Mouse (Mus musculus): Measurements from ENCODE around the gene Iqsec1. TPM values are rescaled to one million over a fixed set of nuclear protein-coding genes. Genes with fewer than 3 reads are reported as not detected.

Gene Iqsec1
- polyA plus RNA-seq, 1 experiment from 2014 or later, result 15.1 TPM

GRCm38 (mm10) chr6:90925472-90925871, 63.0 kb downstream of the Iqsec1 start:
- 51% methylated on average over 3 of the region's 3 CpGs for WGBS
- Histone ChIP-seq H3K4me2 (ENCODE audit: low read length) (no peak overlapping the region), H3K36me3 (ENCODE audit: control insufficient read depth, insufficient read depth) (no peaks in the 10 kb centered on the region), H3K9me3 (ENCODE audit: control insufficient read depth, low read length) (no peaks in the 10 kb centered on the region), H3K27ac (ENCODE audit: low read length) (no peak overlapping the region), H3K4me1 (replicated peaks; ENCODE audit: control insufficient read depth, insufficient read depth, low read length) (peaks cover 4% of the 10 kb centered on the region; the same call in 1 of the 2 replicates), H3K9ac (replicated peaks; ENCODE audit: low read depth, low read length) (no peak overlapping the region), H3K4me3 (replicated peaks; ENCODE audit: low read length) (no peak overlapping the region), H3K27me3 (replicated peaks; ENCODE audit: control insufficient read depth, insufficient read depth, low read length) (no peaks in the 10 kb centered on the region)
- ATAC-seq, result no peak

- peaks cover 9% of the 10 kb centered on the region for H3K4me1 ChIP-seq (replicated peaks; ENCODE audit: control insufficient read depth, insufficient read depth, low read length)
- H3K27ac ChIP-seq (ENCODE audit: low read length), result no peak overlapping the region
- H3K4me2 ChIP-seq (ENCODE audit: low read length), result no peak overlapping the region
- H3K4me3 ChIP-seq (replicated peaks; ENCODE audit: low read length), result no peak overlapping the region
- H3K9me3 ChIP-seq (ENCODE audit: control insufficient read depth, low read length), result no peaks in the 10 kb centered on the region
- no peak overlapping the region for H3K9ac ChIP-seq (replicated peaks; ENCODE audit: low read depth, low read length)
- 93% methylated on average over 3 of the region's 3 CpGs for WGBS
- no peaks in the 10 kb centered on the region for H3K36me3 ChIP-seq (ENCODE audit: control insufficient read depth, insufficient read depth)
- H3K27me3 ChIP-seq (replicated peaks; ENCODE audit: control insufficient read depth, insufficient read depth, low read length), result no peaks in the 10 kb centered on the region
- ATAC-seq, result no peak
Measured at GRCm38 (mm10) chr6:90924796-90925195, 63.7 kb downstream of the Iqsec1 start.

- H3K4me1 ChIP-seq (replicated peaks; ENCODE audit: control insufficient read depth, insufficient read depth, low read length), result peaks cover 12% of the 10 kb centered on the region
- 0 out of 2 replicates have a peak, but pooled peaks have one; percentile 49 for ATAC-seq
- H3K36me3 ChIP-seq (ENCODE audit: control insufficient read depth, insufficient read depth), result no peaks in the 10 kb centered on the region
- H3K4me2 ChIP-seq (ENCODE audit: low read length), result no peak overlapping the region
- no peak overlapping the region for H3K9ac ChIP-seq (replicated peaks; ENCODE audit: low read depth, low read length)
- H3K4me3 ChIP-seq (replicated peaks; ENCODE audit: low read length), result no peak overlapping the region
- WGBS, result 41% methylated on average over 4 of the region's 4 CpGs
- H3K27ac ChIP-seq (ENCODE audit: low read length), result no peak overlapping the region
- no peaks in the 10 kb centered on the region for H3K9me3 ChIP-seq (ENCODE audit: control insufficient read depth, low read length)
- H3K27me3 ChIP-seq (replicated peaks; ENCODE audit: control insufficient read depth, insufficient read depth, low read length), result no peaks in the 10 kb centered on the region
Measured at GRCm38 (mm10) chr6:90924379-90924778, 64.1 kb downstream of the Iqsec1 start.

- 61% methylated on average over 9 of the region's 9 CpGs for WGBS
- H3K4me2 ChIP-seq (ENCODE audit: low read length), result no peak overlapping the region
- no peaks in the 10 kb centered on the region for H3K27me3 ChIP-seq (replicated peaks; ENCODE audit: control insufficient read depth, insufficient read depth, low read length)
- no peak overlapping the region for H3K4me3 ChIP-seq (replicated peaks; ENCODE audit: low read length)
- H3K4me1 ChIP-seq (replicated peaks; ENCODE audit: control insufficient read depth, insufficient read depth, low read length), result peaks cover 12% of the 10 kb centered on the region
- no peaks in the 10 kb centered on the region for H3K9me3 ChIP-seq (ENCODE audit: control insufficient read depth, low read length)
- no peak for ATAC-seq
- H3K9ac ChIP-seq (replicated peaks; ENCODE audit: low read depth, low read length), result no peak overlapping the region
- H3K36me3 ChIP-seq (ENCODE audit: control insufficient read depth, insufficient read depth), result no peaks in the 10 kb centered on the region
- H3K27ac ChIP-seq (ENCODE audit: low read length), result no peak overlapping the region
Measured at GRCm38 (mm10) chr6:90921259-90921946, 67.1 kb downstream of the Iqsec1 start.

- Histone ChIP-seq H3K9ac (replicated peaks; ENCODE audit: low read depth, low read length) (no peak overlapping the region), H3K4me2 (ENCODE audit: low read length) (no peak overlapping the region), H3K4me3 (replicated peaks; ENCODE audit: low read length) (no peak overlapping the region), H3K4me1 (replicated peaks; ENCODE audit: control insufficient read depth, insufficient read depth, low read length) (peaks cover 12% of the 10 kb centered on the region), H3K27ac (ENCODE audit: low read length) (no peak overlapping the region), H3K27me3 (replicated peaks; ENCODE audit: control insufficient read depth, insufficient read depth, low read length) (no peaks in the 10 kb centered on the region), H3K36me3 (ENCODE audit: control insufficient read depth, insufficient read depth) (no peaks in the 10 kb centered on the region), H3K9me3 (ENCODE audit: control insufficient read depth, low read length) (no peaks in the 10 kb centered on the region)
- 39% methylated on average over 5 of the region's 5 CpGs for WGBS
- ATAC-seq, result peak; percentile 50; the same call in 1 of the 2 replicates
Measured at GRCm38 (mm10) chr6:90920510-90921220, 67.8 kb downstream of the Iqsec1 start.

- Histone ChIP-seq H3K4me3 (replicated peaks; ENCODE audit: low read length) (no peak overlapping the region), H3K4me2 (ENCODE audit: low read length) (no peak overlapping the region), H3K36me3 (ENCODE audit: control insufficient read depth, insufficient read depth) (no peaks in the 10 kb centered on the region), H3K9ac (replicated peaks; ENCODE audit: low read depth, low read length) (no peak overlapping the region), H3K27ac (ENCODE audit: low read length) (peak overlapping the region; percentile 20; the same call in 1 of the 2 replicates), H3K9me3 (ENCODE audit: control insufficient read depth, low read length) (no peaks in the 10 kb centered on the region), H3K27me3 (replicated peaks; ENCODE audit: control insufficient read depth, insufficient read depth, low read length) (no peaks in the 10 kb centered on the region), H3K4me1 (replicated peaks; ENCODE audit: control insufficient read depth, insufficient read depth, low read length) (peaks cover 12% of the 10 kb centered on the region)
- 37% methylated on average over 4 of the region's 4 CpGs for WGBS
- no peak for ATAC-seq
Measured at GRCm38 (mm10) chr6:90919636-90920420, 68.7 kb downstream of the Iqsec1 start.

- Histone ChIP-seq H3K9ac (replicated peaks; ENCODE audit: low read depth, low read length) (no peak overlapping the region), H3K27ac (ENCODE audit: low read length) (no peak overlapping the region), H3K4me2 (ENCODE audit: low read length) (no peak overlapping the region), H3K36me3 (ENCODE audit: control insufficient read depth, insufficient read depth) (no peaks in the 10 kb centered on the region), H3K4me3 (replicated peaks; ENCODE audit: low read length) (no peak overlapping the region), H3K4me1 (replicated peaks; ENCODE audit: control insufficient read depth, insufficient read depth, low read length) (peaks cover 9% of the 10 kb centered on the region), H3K27me3 (replicated peaks; ENCODE audit: control insufficient read depth, insufficient read depth, low read length) (no peaks in the 10 kb centered on the region), H3K9me3 (ENCODE audit: control insufficient read depth, low read length) (no peaks in the 10 kb centered on the region)
- ATAC-seq, result no peak
- 54% methylated on average over 2 of the region's 2 CpGs for WGBS
Measured at GRCm38 (mm10) chr6:90915585-90915984, 72.9 kb downstream of the Iqsec1 start.

GRCm38 (mm10) chr6:90913771-90914170, 74.7 kb downstream of the Iqsec1 start:
- no peak overlapping the region for H3K4me2 ChIP-seq (ENCODE audit: low read length)
- no peaks in the 10 kb centered on the region for H3K36me3 ChIP-seq (ENCODE audit: control insufficient read depth, insufficient read depth)
- H3K4me3 ChIP-seq (replicated peaks; ENCODE audit: low read length), result no peak overlapping the region
- no peaks in the 10 kb centered on the region for H3K9me3 ChIP-seq (ENCODE audit: control insufficient read depth, low read length)
- 91% methylated on average over 5 of the region's 5 CpGs for WGBS
- H3K27ac ChIP-seq (ENCODE audit: low read length), result no peak overlapping the region
- no peak overlapping the region for H3K9ac ChIP-seq (replicated peaks; ENCODE audit: low read depth, low read length)
- ATAC-seq, result no peak
- H3K27me3 ChIP-seq (replicated peaks; ENCODE audit: control insufficient read depth, insufficient read depth, low read length), result no peaks in the 10 kb centered on the region
- no peaks in the 10 kb centered on the region for H3K4me1 ChIP-seq (replicated peaks; ENCODE audit: control insufficient read depth, insufficient read depth, low read length)

GRCm38 (mm10) chr6:90912768-90913167, 75.7 kb downstream of the Iqsec1 start:
- Histone ChIP-seq H3K9ac (replicated peaks; ENCODE audit: low read depth, low read length) (no peak overlapping the region), H3K27me3 (replicated peaks; ENCODE audit: control insufficient read depth, insufficient read depth, low read length) (no peaks in the 10 kb centered on the region), H3K4me3 (replicated peaks; ENCODE audit: low read length) (no peak overlapping the region), H3K4me1 (replicated peaks; ENCODE audit: control insufficient read depth, insufficient read depth, low read length) (no peaks in the 10 kb centered on the region), H3K4me2 (ENCODE audit: low read length) (no peak overlapping the region), H3K9me3 (ENCODE audit: control insufficient read depth, low read length) (no peaks in the 10 kb centered on the region), H3K27ac (ENCODE audit: low read length) (no peak overlapping the region), H3K36me3 (ENCODE audit: control insufficient read depth, insufficient read depth) (no peaks in the 10 kb centered on the region)
- 82% methylated on average over 6 of the region's 6 CpGs for WGBS
- no peak for ATAC-seq
